Mouse (Mus musculus): ENCODE measurements at regions not wholly inside any gene's neighbourhood (a gene's known extent, or its start where the extent isn't known, plus 50 kb on each side); places are given as distances from the start of the nearest gene placed in this dataset.
"Not testable (repeated sequence)": the region's sequence is repeated elsewhere in the genome, so short reads cannot be mapped to it uniquely, and the experiment has no call there.

GRCm38 (mm10) chr11:114483823-114484667, 184.3 kb upstream of the Rpl38 start:
- DNase-seq (ENCODE audit: low spot score in 2 of 2) = peak in 1 of 2 experiments; percentile 53

GRCm38 (mm10) chr11:114483350-114483749, 185.0 kb upstream of the Rpl38 start:
- DNase-seq (ENCODE audit: low spot score in 2 of 2) = not testable (repeated sequence)

- no peak for DNase-seq (ENCODE audit: low spot score in 2 of 2)
Measured at GRCm38 (mm10) chr11:114482070-114482469, 186.3 kb upstream of the Rpl38 start.

- no peak for DNase-seq (ENCODE audit: low spot score in 2 of 2)
Measured at GRCm38 (mm10) chr11:114481037-114481436, 187.3 kb upstream of the Rpl38 start.

- DNase-seq (ENCODE audit: low spot score in 2 of 2) = peak in 1 of 2 experiments; percentile 55
Measured at GRCm38 (mm10) chr11:114480119-114480540, 188.2 kb upstream of the Rpl38 start.

- DNase-seq (ENCODE audit: low spot score in 2 of 2) = no peak
Measured at GRCm38 (mm10) chr11:114478736-114479135, 189.6 kb upstream of the Rpl38 start.

GRCm38 (mm10) chr11:114477365-114477764, 191.0 kb upstream of the Rpl38 start:
- no peak for DNase-seq (ENCODE audit: low spot score in 2 of 2)

GRCm38 (mm10) chr11:114472501-114473260, 195.6 kb upstream of the Rpl38 start:
- peak in 1 of 2 experiments; percentile 26 for DNase-seq (ENCODE audit: low spot score in 2 of 2)

GRCm38 (mm10) chr11:114468394-114468793, 199.9 kb upstream of the Rpl38 start:
- DNase-seq (ENCODE audit: low spot score in 2 of 2) = peak in 1 of 2 experiments; percentile 64

GRCm38 (mm10) chr11:114467803-114468202, 200.5 kb upstream of the Rpl38 start:
- peak in 1 of 2 experiments; percentile 65 for DNase-seq (ENCODE audit: low spot score in 2 of 2)

GRCm38 (mm10) chr11:114465486-114465885, 202.8 kb upstream of the Rpl38 start:
- no peak for DNase-seq (ENCODE audit: low spot score in 2 of 2)

GRCm38 (mm10) chr11:114462755-114463374, 205.5 kb upstream of the Rpl38 start:
- peak in 1 of 2 experiments; percentile 50 for DNase-seq (ENCODE audit: low spot score in 2 of 2)

- DNase-seq (ENCODE audit: low spot score in 2 of 2) = no peak
Measured at GRCm38 (mm10) chr11:114454876-114455330, 213.4 kb upstream of the Rpl38 start.

GRCm38 (mm10) chr11:114448776-114449401, 219.4 kb upstream of the Rpl38 start:
- peak in 1 of 2 experiments; percentile 76 for DNase-seq (ENCODE audit: low spot score in 2 of 2)

- no peak for DNase-seq (ENCODE audit: low spot score in 2 of 2)
Measured at GRCm38 (mm10) chr11:114447461-114447847, 220.9 kb upstream of the Rpl38 start.

GRCm38 (mm10) chr11:114446617-114447460, 221.5 kb upstream of the Rpl38 start:
- DNase-seq (ENCODE audit: low spot score in 2 of 2) = no peak

- no peak for DNase-seq (ENCODE audit: low spot score in 2 of 2)
Measured at GRCm38 (mm10) chr11:114446075-114446616, 222.2 kb upstream of the Rpl38 start.

GRCm38 (mm10) chr11:114444211-114444610, 224.1 kb upstream of the Rpl38 start:
- DNase-seq (ENCODE audit: low spot score in 2 of 2) = no peak

- no peak for DNase-seq (ENCODE audit: low spot score in 2 of 2)
Measured at GRCm38 (mm10) chr11:114443444-114443843, 224.9 kb upstream of the Rpl38 start.

- DNase-seq (ENCODE audit: low spot score in 2 of 2) = no peak
Measured at GRCm38 (mm10) chr11:114439314-114439713, 229.0 kb upstream of the Rpl38 start.
